Mouse (Mus musculus): ENCODE results near the gene Fbxo30. TPM values are rescaled to one million over a fixed set of nuclear protein-coding genes. Genes with fewer than 3 reads are reported as not detected.

The Fbxo30 gene
- polyA plus RNA-seq, 1 experiment from 2014 or later = 59.4 TPM

DNA sequence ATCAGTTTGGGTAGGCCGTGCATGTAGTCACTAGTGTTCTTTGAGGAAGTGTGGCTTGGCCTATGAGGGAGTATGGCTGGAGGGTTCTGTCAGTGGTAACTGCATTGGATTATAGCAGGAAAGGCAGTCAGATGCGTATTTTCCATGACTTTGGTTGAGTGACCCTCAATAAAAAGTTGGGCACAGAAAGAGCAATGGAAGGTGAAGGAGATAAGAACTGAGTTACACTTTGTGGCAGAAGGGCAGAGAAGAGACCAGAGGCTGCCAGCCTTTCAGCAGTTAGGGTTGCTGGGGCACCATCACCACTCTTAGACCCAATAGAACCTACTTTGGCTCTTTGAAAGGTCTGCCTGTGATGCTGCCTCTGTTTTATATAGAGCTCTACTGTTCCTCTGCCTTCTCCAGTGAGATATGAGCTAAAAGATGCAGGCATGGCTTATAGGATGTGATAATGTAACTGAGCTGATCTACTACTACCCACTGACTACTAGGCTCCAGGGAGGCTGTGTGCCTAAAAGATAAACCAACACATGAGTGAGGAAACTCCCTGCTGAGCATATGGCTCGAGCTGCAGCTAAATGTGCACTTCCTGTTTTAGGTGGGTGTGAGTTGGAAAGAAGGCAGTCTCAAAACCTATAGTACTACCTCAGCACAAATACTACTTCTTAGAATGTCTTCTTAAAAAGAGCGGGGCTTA, 42.2 kb downstream of the Fbxo30 start:
- Histone ChIP-seq H3K4me1 (replicated peaks) (peaks cover 39% of the 10 kb centered on the region), H3K27me3 (no peaks in the 10 kb centered on the region), H3K9ac (0 out of 2 replicates have a peak overlapping the region, but pooled peaks have one; percentile 10), H3K27ac (replicated peaks) (peak overlapping the region; percentile 93), H3K36me3 (replicated peaks) (no peaks in the 10 kb centered on the region), H3K4me3 (replicated peaks) (no peak overlapping the region), H3K9me3 (replicated peaks) (no peaks in the 10 kb centered on the region), H3K4me2 (peak overlapping the region; percentile 41)
- 42% methylated on average over 4 of the region's 4 CpGs for WGBS (ENCODE audit: insufficient replicate concordance)
- ATAC-seq (ENCODE audit: insufficient read depth) = peak; percentile 95

DNA sequence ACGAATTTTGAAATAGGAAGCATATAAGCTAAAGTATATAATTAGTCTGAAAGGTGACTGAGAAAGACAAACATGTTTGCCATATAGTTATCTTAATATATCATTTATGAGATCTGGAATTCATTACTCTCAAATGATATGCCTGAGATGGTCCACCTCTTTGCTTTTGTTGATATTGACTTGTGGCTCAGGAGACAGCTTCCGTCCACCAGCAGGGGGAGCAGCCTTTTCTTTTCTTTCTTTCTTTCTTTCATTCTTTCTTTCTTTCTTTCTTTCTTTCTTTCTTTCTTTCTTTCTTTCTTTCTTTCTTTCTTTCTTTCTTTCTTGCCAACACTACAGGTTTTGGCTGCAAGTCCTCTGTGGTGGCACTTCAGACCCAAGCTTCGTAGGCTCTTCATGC, 45.4 kb downstream of the Fbxo30 start:
- Histone ChIP-seq H3K36me3 (replicated peaks) (no peaks in the 10 kb centered on the region), H3K4me3 (replicated peaks) (no peak overlapping the region), H3K4me2 (no peak overlapping the region), H3K27me3 (no peaks in the 10 kb centered on the region), H3K9me3 (replicated peaks) (no peaks in the 10 kb centered on the region), H3K9ac (no peak overlapping the region), H3K27ac (replicated peaks) (no peak overlapping the region), H3K4me1 (replicated peaks) (peaks cover 33% of the 10 kb centered on the region)
- ATAC-seq (ENCODE audit: insufficient read depth) = no peak
- 79% methylated on average over 3 of the region's 3 CpGs for WGBS (ENCODE audit: insufficient replicate concordance)

DNA sequence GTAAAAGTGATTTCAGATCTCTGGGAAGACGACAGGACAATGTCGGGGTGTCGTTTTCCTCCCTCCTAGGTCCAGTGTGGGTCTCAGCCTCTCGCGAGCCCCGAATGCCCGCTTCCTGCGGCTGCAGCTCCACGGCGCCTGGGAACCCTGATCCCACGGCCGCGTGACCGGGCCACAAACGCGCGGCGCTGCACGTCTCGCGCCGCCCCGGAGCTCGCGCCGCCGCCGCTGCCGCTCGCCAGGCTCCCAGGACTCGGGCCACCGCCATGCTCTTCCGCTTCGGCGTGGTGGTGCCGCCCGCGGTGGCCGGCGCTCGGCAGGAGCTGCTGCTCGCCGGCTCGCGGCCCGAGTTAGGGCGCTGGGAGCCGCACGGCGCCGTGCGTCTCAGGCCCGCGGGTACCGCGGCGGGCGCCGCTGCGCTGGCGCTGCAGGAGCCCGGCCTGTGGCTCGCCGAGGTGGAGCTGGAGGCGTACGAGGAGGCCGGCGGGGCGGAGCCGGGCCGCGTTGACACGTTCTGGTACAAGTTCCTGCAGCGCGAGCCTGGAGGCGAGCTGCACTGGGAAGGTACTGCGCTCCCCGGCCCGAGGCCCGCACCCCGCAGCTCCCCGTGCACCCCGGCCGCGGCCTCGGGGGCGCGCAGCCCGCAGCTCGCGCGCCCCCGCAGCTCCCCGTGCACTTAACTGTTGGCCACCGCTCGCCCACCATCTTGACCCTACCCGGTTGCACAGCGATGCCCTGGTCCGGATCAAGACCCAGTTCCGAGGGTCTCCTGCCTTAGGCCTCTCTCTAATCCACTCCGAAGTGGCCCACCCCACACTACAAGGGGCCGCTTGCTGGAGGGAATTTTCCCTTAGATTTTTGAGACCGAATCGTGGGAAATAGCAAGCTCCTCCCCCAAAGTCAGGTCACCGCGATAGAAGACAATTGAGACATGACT, 62.3 kb downstream of the Fbxo30 start, which contains the start of gene Epm2a:
TSS of gene Epm2a (plus strand) at position 200 of the 937 bp plus-strand sequence.
- H3K27me3 ChIP-seq = peaks cover 8% of the 10 kb centered on the region; the same call in 1 of the 2 replicates
- H3K4me3 ChIP-seq (replicated peaks) = peak within 1 kb of the TSS; percentile 70
- under 1% methylated on average over 106 of the region's 106 CpGs for WGBS (ENCODE audit: insufficient replicate concordance)
- H3K4me2 ChIP-seq = peak within 1 kb of the TSS; percentile 92
- H3K36me3 ChIP-seq (replicated peaks) = no peaks in the 10 kb centered on the region
- no peaks in the 10 kb centered on the region for H3K9me3 ChIP-seq (replicated peaks)
- peak; percentile 98 for ATAC-seq (ENCODE audit: insufficient read depth)
- peak within 1 kb of the TSS; percentile 84 for H3K27ac ChIP-seq (replicated peaks)
- H3K4me1 ChIP-seq (replicated peaks) = peaks cover 18% of the 10 kb centered on the region
- H3K9ac ChIP-seq = peak within 1 kb of the TSS; percentile 73

DNA sequence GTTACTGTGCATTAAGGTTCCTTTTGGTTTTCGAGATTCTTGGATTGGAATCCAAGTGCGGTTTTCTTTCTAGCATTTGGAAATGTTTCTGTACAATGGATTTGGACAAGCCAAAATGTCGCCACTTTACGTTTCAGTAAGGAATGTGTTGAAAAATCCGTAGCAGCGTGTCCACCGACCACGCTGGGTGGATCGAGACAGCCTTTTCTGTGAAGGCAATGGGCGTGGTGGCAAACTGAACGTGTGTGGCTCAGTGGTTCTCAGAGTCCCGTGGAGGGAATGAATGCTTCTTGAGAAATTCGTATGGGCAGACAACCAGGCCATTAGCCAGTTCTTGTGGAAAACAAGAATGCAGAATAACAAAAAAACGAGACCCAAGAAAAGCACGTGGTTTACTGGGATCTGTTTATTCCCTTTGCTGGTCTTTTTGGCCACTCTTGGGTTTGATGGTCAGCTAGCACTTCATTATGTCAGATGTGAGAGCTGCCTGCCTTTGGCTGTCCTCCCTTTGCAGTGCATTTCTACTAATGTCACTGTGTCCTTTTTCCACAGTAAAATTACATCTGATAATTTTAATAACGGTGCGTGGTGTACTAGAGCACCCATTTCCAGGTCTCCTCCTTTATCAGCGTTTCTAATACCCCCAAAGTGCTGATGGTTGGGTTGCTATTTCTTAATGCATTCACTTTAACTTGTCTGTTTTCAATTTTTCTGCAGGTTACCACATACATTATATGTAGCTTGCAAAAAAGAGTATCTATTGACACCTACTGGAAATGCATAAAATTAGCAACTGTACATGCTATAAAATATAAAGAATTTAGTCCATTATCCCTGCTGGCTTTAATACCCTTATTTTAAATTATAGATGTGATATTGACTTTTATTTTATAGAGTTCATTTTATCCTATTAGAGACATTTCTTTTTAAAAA, 63.7 kb downstream of the Fbxo30 start:
- no peak overlapping the region for H3K27ac ChIP-seq (replicated peaks)
- H3K4me1 ChIP-seq (replicated peaks) = peaks cover 18% of the 10 kb centered on the region
- no peaks in the 10 kb centered on the region for H3K9me3 ChIP-seq (replicated peaks)
- H3K36me3 ChIP-seq (replicated peaks) = no peaks in the 10 kb centered on the region
- H3K27me3 ChIP-seq = peaks cover 8% of the 10 kb centered on the region; the same call in 1 of the 2 replicates
- peak overlapping the region; percentile 11; the same call in 1 of the 2 replicates for H3K4me2 ChIP-seq
- H3K9ac ChIP-seq = no peak overlapping the region
- WGBS (ENCODE audit: insufficient replicate concordance) = 59% methylated on average over 18 of the region's 18 CpGs
- no peak for ATAC-seq (ENCODE audit: insufficient read depth)
- H3K4me3 ChIP-seq (replicated peaks) = no peak overlapping the region

Other genes starting within 250 kb of the Fbxo30 start
- gene Grm1, start 199.0 kb upstream of the Fbxo30 start, polyA plus RNA-seq (2015; fragmentation: Nextera tagmentation; extraction: Ambion mirVana) = not detected in 2 replicates
- 3.7 and 4.0 TPM in 2 replicates for gene Shprh, start 131.9 kb upstream of the Fbxo30 start, polyA plus RNA-seq (2015; fragmentation: Nextera tagmentation; extraction: Ambion mirVana)
- 0.02 TPM in 1 of 2 replicates, not detected in the other for gene Epm2a, start 62.1 kb downstream of the Fbxo30 start, polyA plus RNA-seq (2015; fragmentation: Nextera tagmentation; extraction: Ambion mirVana)

Data from liver, embryonic 15.5 days (tissue).